Mouse (Mus musculus) liver, adult 2 months (tissue): ENCODE results near the gene F830045P16Rik. TPM values are rescaled to one million over a fixed set of nuclear protein-coding genes. Genes with fewer than 3 reads are reported as not detected.

ENCODE experiments used
- DNase-seq: peaks from one replicate; pipeline ENCODE4 v3.0.0-alpha.2; 2011; ENCODE audit warnings: low read depth, low spot score; ENCODE audit errors: extremely low read depth
- H3K27ac ChIP-seq: fragments of 200-500 bp; replicated peaks from 2 replicates; pipeline ENCODE4 v1.5.1; 2012; ENCODE audit warnings: low read depth, mild to moderate bottlenecking, control low read depth, inconsistent platforms, low read length; ENCODE audit not compliant: insufficient read depth
- H3K27me3 ChIP-seq: fragments of 200-500 bp; 2 replicates; pipeline ENCODE4 v1.6.1; 2012; ENCODE audit warnings: mild to moderate bottlenecking, moderate library complexity, low read length, inconsistent platforms; ENCODE audit not compliant: control insufficient read depth, insufficient read depth
- H3K36me3 ChIP-seq: fragments of 200-500 bp; 2 replicates; pipeline ENCODE4 v1.6.1; 2012; ENCODE audit warnings: low read length, inconsistent platforms; ENCODE audit not compliant: control insufficient read depth, insufficient read depth
- H3K4me1 ChIP-seq: fragments of 200-500 bp; 2 replicates; pipeline ENCODE4 v1.6.1; 2011; ENCODE audit warnings: low read length; ENCODE audit not compliant: control insufficient read depth, insufficient read depth
- H3K4me3 ChIP-seq: fragments of 200-500 bp; 2 replicates; pipeline ENCODE4 v1.5.1; 2011; ENCODE audit warnings: low read depth, mild to moderate bottlenecking, control low read depth, low read length, moderate library complexity; ENCODE audit not compliant: insufficient read depth
- H3K79me2 ChIP-seq: fragments of 200-500 bp; 2 replicates; pipeline ENCODE4 v1.6.1; 2012; ENCODE audit warnings: inconsistent platforms, mild to moderate bottlenecking, low read length, moderate library complexity; ENCODE audit not compliant: control insufficient read depth, insufficient read depth
- H3K9ac ChIP-seq: fragments of 200-500 bp; 2 replicates; pipeline ENCODE4 v1.6.1; 2012; ENCODE audit warnings: low read depth, mild to moderate bottlenecking, control low read depth, inconsistent platforms, low read length
- CTCF ChIP-seq: fragments of 200-500 bp; IDR thresholded peaks from 2 replicates; pipeline ENCODE4 v1.5.1; 2011; ENCODE audit warnings: low read depth, low read length, control low read depth
- POLR2A ChIP-seq: fragments of 200-500 bp; IDR thresholded peaks from 2 replicates; pipeline ENCODE4 v1.6.1; 2011; ENCODE audit warnings: low read length, control low read depth; ENCODE audit not compliant: insufficient read depth; ENCODE audit errors: extremely low read depth
- WGBS: fragments of 180-500 bp; shearing (Covaris S2); methylation state at CpG from one replicate; pipeline ENCODE4 v1.1.7; 2018; 5-methylcytosine and 5-hydroxymethylcytosine counted together
- polyA plus RNA-seq: library from polyadenylated mRNA; depleted of rRNA; stranded (reverse); fragments of >200 nt; gene quantifications from 2 replicates; pipeline ENCODE4 v1.2.3, GENCODE M21; 2012
- total RNA-seq: library from RNA; depleted of rRNA; stranded (reverse); fragments of >200 nt; gene quantifications from 2 replicates; pipeline ENCODE4 v1.2.3, GENCODE M21; 2014

Gene F830045P16Rik
- total and polyA plus RNA-seq, 2 experiments, result not detected

GRCm38 (mm10) chr2:129556081-129556480 lies 19.7 kb upstream of the F830045P16Rik start:
- H3K27ac ChIP-seq, result no peak overlapping the region
- TF ChIP-seq CTCF (no peak), POLR2A (no peak)
- no peak for DNase-seq
- H3K9ac ChIP-seq, result no peak overlapping the region
- H3K79me2 ChIP-seq, result no peaks in the 10 kb centered on the region
- H3K4me3 ChIP-seq, result no peak overlapping the region
- no peaks in the 10 kb centered on the region for H3K27me3 ChIP-seq
- 87% methylated on average over 6 of the region's 6 CpGs for WGBS
- H3K36me3 ChIP-seq, result no peaks in the 10 kb centered on the region
- H3K4me1 ChIP-seq, result no peaks in the 10 kb centered on the region

- TF ChIP-seq CTCF, result no peak
- no peak for TF ChIP-seq POLR2A
- Histone ChIP-seq H3K4me1 (no peaks in the 10 kb centered on the region), H3K36me3 (no peaks in the 10 kb centered on the region), H3K27ac (no peak overlapping the region), H3K27me3 (no peaks in the 10 kb centered on the region), H3K9ac (no peak overlapping the region), H3K4me3 (no peak overlapping the region), H3K79me2 (no peaks in the 10 kb centered on the region)
- DNase-seq, result no peak
- WGBS, result 75% methylated on average over 2 of the region's 2 CpGs
Observed at GRCm38 (mm10) chr2:129550781-129551180, 14.4 kb upstream of the F830045P16Rik start.

- TF ChIP-seq POLR2A (no peak), CTCF (no peak)
- Histone ChIP-seq H3K4me3 (no peak overlapping the region), H3K27ac (no peak overlapping the region), H3K36me3 (no peaks in the 10 kb centered on the region), H3K79me2 (no peaks in the 10 kb centered on the region), H3K4me1 (no peaks in the 10 kb centered on the region; the same call in 1 of the 2 replicates), H3K27me3 (no peaks in the 10 kb centered on the region), H3K9ac (no peak overlapping the region)
- no peak for DNase-seq
- 81% methylated on average over 9 of the region's 9 CpGs for WGBS
Observed at GRCm38 (mm10) chr2:129549537-129550135, 13.2 kb upstream of the F830045P16Rik start.

GRCm38 (mm10) chr2:129546772-129547171 lies 10.4 kb upstream of the F830045P16Rik start:
- Histone ChIP-seq H3K4me1 (no peaks in the 10 kb centered on the region; the same call in 1 of the 2 replicates), H3K79me2 (no peaks in the 10 kb centered on the region), H3K27ac (no peak overlapping the region), H3K27me3 (no peaks in the 10 kb centered on the region), H3K4me3 (no peak overlapping the region), H3K36me3 (no peaks in the 10 kb centered on the region), H3K9ac (no peak overlapping the region)
- peak; percentile 28 for DNase-seq
- WGBS, result 70% methylated on average over 3 of the region's 3 CpGs
- no peak for TF ChIP-seq CTCF
- TF ChIP-seq POLR2A, result no peak

- no peak overlapping the region for H3K4me3 ChIP-seq
- no peaks in the 10 kb centered on the region; the same call in 1 of the 2 replicates for H3K4me1 ChIP-seq
- no peak for DNase-seq
- no peak for TF ChIP-seq POLR2A
- TF ChIP-seq CTCF, result no peak
- no peak overlapping the region for H3K9ac ChIP-seq
- WGBS, result 74% methylated on average over 7 of the region's 7 CpGs
- H3K36me3 ChIP-seq, result no peaks in the 10 kb centered on the region
- H3K79me2 ChIP-seq, result no peaks in the 10 kb centered on the region
- no peaks in the 10 kb centered on the region for H3K27me3 ChIP-seq
- H3K27ac ChIP-seq, result no peak overlapping the region
Observed at GRCm38 (mm10) chr2:129545596-129545995, 9.2 kb upstream of the F830045P16Rik start.

GRCm38 (mm10) chr2:129544919-129545318 lies 8.5 kb upstream of the F830045P16Rik start:
- Histone ChIP-seq H3K79me2 (no peaks in the 10 kb centered on the region), H3K9ac (no peak overlapping the region), H3K4me1 (no peaks in the 10 kb centered on the region; the same call in 1 of the 2 replicates), H3K4me3 (no peak overlapping the region), H3K27ac (peak overlapping the region; percentile 1; the same call in 1 of the 2 replicates), H3K36me3 (no peaks in the 10 kb centered on the region), H3K27me3 (no peaks in the 10 kb centered on the region)
- WGBS, result 78% methylated on average over 3 of the region's 3 CpGs
- no peak for DNase-seq
- TF ChIP-seq POLR2A (no peak), CTCF (no peak)
